Mouse (Mus musculus) lung, adult 2 months (tissue): ENCODE measurements around the gene Nadk2.

Experiments
- CTCF ChIP-seq: fragments of 200-500 bp; IDR thresholded peaks from 2 replicates; pipeline ENCODE4 v1.5.1; 2011; ENCODE audit warnings: mild to moderate bottlenecking, low read length, control low read depth; ENCODE audit not compliant: insufficient read depth
- POLR2A ChIP-seq: fragments of 200-500 bp; IDR thresholded peaks from 2 replicates; pipeline ENCODE4 v1.6.1; 2011; ENCODE audit warnings: low read depth, mild to moderate bottlenecking, control low read depth, low read length, borderline replicate concordance; ENCODE audit errors: extremely low read depth

GRCm38 (mm10) chr15:9089136-9089720 lies 18.2 kb downstream of the Nadk2 start:
- no peak for TF ChIP-seq POLR2A
- TF ChIP-seq CTCF, result no peak
